Mouse (Mus musculus): ENCODE measurements around the gene Shpk. TPM values are rescaled to one million over a fixed set of nuclear protein-coding genes. Genes with fewer than 3 reads are reported as not detected.

Gene Shpk
- polyA plus RNA-seq, 1 experiment = 14.8 TPM

DNA sequence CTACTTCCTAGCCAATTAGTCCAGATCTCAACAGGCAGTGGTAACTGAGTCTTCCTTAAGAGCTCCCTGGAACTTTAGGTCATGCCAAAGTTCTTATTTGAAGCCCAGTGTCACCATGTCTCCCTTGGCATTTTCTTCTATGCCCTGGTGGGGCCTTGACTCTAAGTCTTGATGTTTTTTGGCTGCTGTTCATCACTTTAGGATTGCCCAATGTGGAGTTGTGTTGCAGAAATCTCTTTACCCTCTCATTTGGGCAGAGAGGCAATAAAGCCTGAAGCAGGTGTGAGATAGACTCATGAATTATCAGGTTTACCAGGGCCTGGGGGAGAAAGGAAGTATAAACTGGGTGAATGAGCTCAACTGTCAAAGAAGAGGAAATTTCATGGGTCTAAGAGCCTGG, 59.4 kb downstream of the Shpk start:
- TF ChIP-seq CTCF (IDR thresholded peaks at IDR 0.05; ENCODE audit: extremely low read depth, insufficient read length, insufficient replicate concordance, low read depth, low read length) (no peak), POLR2A (IDR thresholded peaks at IDR 0.05; ENCODE audit: low read depth, low read length) (no peak)
- Histone ChIP-seq H3K27ac (ENCODE audit: insufficient read depth, low read depth, low read length) (no peak overlapping the region), H3K4me1 (ENCODE audit: control insufficient read depth, insufficient read depth, insufficient read length, low read length) (peaks cover 5% of the 10 kb centered on the region; the same call in 1 of the 2 replicates)

GRCm38 (mm10) chr11:73260457-73260856, 61.2 kb downstream of the Shpk start:
- 85% methylated on average over 3 of the region's 3 CpGs for WGBS
- Histone ChIP-seq H3K4me1 (ENCODE audit: control insufficient read depth, insufficient read depth, insufficient read length, low read length) (peaks cover 5% of the 10 kb centered on the region; the same call in 1 of the 2 replicates), H3K36me3 (ENCODE audit: control insufficient read depth, insufficient read depth, low read length) (no peaks in the 10 kb centered on the region), H3K27me3 (ENCODE audit: control insufficient read depth, insufficient read depth, low read length) (no peaks in the 10 kb centered on the region), H3K27ac (ENCODE audit: insufficient read depth, low read depth, low read length) (no peak overlapping the region), H3K4me3 (ENCODE audit: low read depth, low read length) (no peak overlapping the region)
- no peak for TF ChIP-seq CTCF (IDR thresholded peaks at IDR 0.05; ENCODE audit: extremely low read depth, insufficient read length, insufficient replicate concordance, low read depth, low read length)
- TF ChIP-seq POLR2A (IDR thresholded peaks at IDR 0.05; ENCODE audit: low read depth, low read length) = no peak

More for the DNA sequence above, 59.4 kb downstream of the Shpk start:
- no peak overlapping the region for H3K4me3 ChIP-seq (ENCODE audit: low read depth, low read length)
- no peaks in the 10 kb centered on the region for H3K27me3 ChIP-seq (ENCODE audit: control insufficient read depth, insufficient read depth, low read length)
- H3K36me3 ChIP-seq (ENCODE audit: control insufficient read depth, insufficient read depth, low read length) = no peaks in the 10 kb centered on the region

DNA sequence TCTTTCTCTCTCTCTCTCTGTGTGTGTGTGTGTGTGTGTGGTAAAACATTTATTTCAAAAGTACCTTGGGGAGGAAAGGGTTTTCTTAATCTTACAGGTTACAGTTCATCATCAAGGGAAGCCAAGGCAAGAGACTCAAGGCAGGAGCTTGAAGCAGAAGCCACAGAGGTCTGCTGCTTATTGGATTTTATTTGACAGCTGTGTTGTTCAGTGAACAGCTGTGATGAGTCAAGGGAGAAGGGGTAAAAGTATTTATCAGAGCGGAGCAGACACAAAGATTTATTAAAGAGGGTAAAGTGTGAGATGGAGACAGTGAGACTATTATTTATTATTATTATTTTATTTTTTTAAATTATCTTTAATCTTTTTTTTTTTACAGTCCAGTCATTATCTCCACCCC, 62.1 kb downstream of the Shpk start:
- H3K36me3 ChIP-seq (ENCODE audit: control insufficient read depth, insufficient read depth, low read length) = no peaks in the 10 kb centered on the region
- 91% methylated on average over 1 of the region's 1 CpGs for WGBS
- TF ChIP-seq POLR2A (IDR thresholded peaks at IDR 0.05; ENCODE audit: low read depth, low read length) (no peak), CTCF (IDR thresholded peaks at IDR 0.05; ENCODE audit: extremely low read depth, insufficient read length, insufficient replicate concordance, low read depth, low read length) (no peak)
- H3K4me3 ChIP-seq (ENCODE audit: low read depth, low read length) = no peak overlapping the region
- no peak overlapping the region for H3K27ac ChIP-seq (ENCODE audit: insufficient read depth, low read depth, low read length)
- H3K4me1 ChIP-seq (ENCODE audit: control insufficient read depth, insufficient read depth, insufficient read length, low read length) = peaks cover 7% of the 10 kb centered on the region; the same call in 1 of the 2 replicates
- no peaks in the 10 kb centered on the region for H3K27me3 ChIP-seq (ENCODE audit: control insufficient read depth, insufficient read depth, low read length)

GRCm38 (mm10) chr11:73267267-73267666, 68.0 kb downstream of the Shpk start, which contains the start of gene Trpv3:
Trpv3 (plus strand) TSS chr11:73267388.
- WGBS = 32% methylated on average over 7 of the region's 7 CpGs

More at GRCm38 (mm10) chr11:73267267-73267666, 68.0 kb downstream of the Shpk start, which contains the start of gene Trpv3:
- peaks cover 13% of the 10 kb centered on the region; the same call in 1 of the 2 replicates for H3K4me1 ChIP-seq (ENCODE audit: control insufficient read depth, insufficient read depth, insufficient read length, low read length)
- TF ChIP-seq POLR2A (IDR thresholded peaks at IDR 0.05; ENCODE audit: low read depth, low read length) = no peak
- no peak for TF ChIP-seq CTCF (IDR thresholded peaks at IDR 0.05; ENCODE audit: extremely low read depth, insufficient read length, insufficient replicate concordance, low read depth, low read length)
- no peak within 1 kb of the TSS for H3K27ac ChIP-seq (ENCODE audit: insufficient read depth, low read depth, low read length)
- H3K27me3 ChIP-seq (ENCODE audit: control insufficient read depth, insufficient read depth, low read length) = no peaks in the 10 kb centered on the region
- peak within 1 kb of the TSS; percentile 33; the same call in 1 of the 2 replicates for H3K4me3 ChIP-seq (ENCODE audit: low read depth, low read length)
- H3K36me3 ChIP-seq (ENCODE audit: control insufficient read depth, insufficient read depth, low read length) = no peaks in the 10 kb centered on the region

Other genes starting within 250 kb of the Shpk start
- gene Atp2a3, start 238.3 kb upstream of the Shpk start, polyA plus RNA-seq (2012; rRNA removed) = 113 and 128 TPM in 2 replicates
- 12.6 and 25.1 TPM in 2 replicates for gene P2rx1, start 200.4 kb upstream of the Shpk start, polyA plus RNA-seq (2012; rRNA removed)
- gene Camkk1, start 180.5 kb upstream of the Shpk start, polyA plus RNA-seq (2012; rRNA removed) = 2.0 and 2.6 TPM in 2 replicates
- gene Ncbp3, start 151.7 kb upstream of the Shpk start, polyA plus RNA-seq (2012; rRNA removed) = 0.53 and 1.3 TPM in 2 replicates
- 9.1 and 9.7 TPM in 2 replicates for gene Itgae, start 108.9 kb upstream of the Shpk start, polyA plus RNA-seq (2012; rRNA removed)
- 0.84 and 2.5 TPM in 2 replicates for gene Haspin, start 61.2 kb upstream of the Shpk start, polyA plus RNA-seq (2012; rRNA removed)
- 0.15 and 0.17 TPM in 2 replicates for gene P2rx5, start 39.0 kb upstream of the Shpk start, polyA plus RNA-seq (2012; rRNA removed)
- gene Emc6, start 22.4 kb upstream of the Shpk start, polyA plus RNA-seq (2012; rRNA removed) = 38.7 and 43.0 TPM in 2 replicates
- gene Tax1bp3, start 22.4 kb upstream of the Shpk start, polyA plus RNA-seq (2012; rRNA removed) = 75.1 and 181 TPM in 2 replicates
- 7.1 and 16.4 TPM in 2 replicates for gene Ctns, start 418 bp upstream of the Shpk start, polyA plus RNA-seq (2012; rRNA removed)
- 0.10 and 0.25 TPM in 2 replicates for gene Trpv1, start 34.8 kb downstream of the Shpk start, polyA plus RNA-seq (2012; rRNA removed)
- gene Trpv3, start 67.9 kb downstream of the Shpk start, polyA plus RNA-seq (2012; rRNA removed) = 0.17 and 0.86 TPM in 2 replicates
- gene Aspa, start 130.1 kb downstream of the Shpk start, polyA plus RNA-seq (2012; rRNA removed) = 1.4 and 9.3 TPM in 2 replicates
- gene Gm49340, start 130.3 kb downstream of the Shpk start, polyA plus RNA-seq (2012; rRNA removed) = not detected in 2 replicates
- not detected in 2 replicates for gene Spata22, start 130.3 kb downstream of the Shpk start, polyA plus RNA-seq (2012; rRNA removed)
- 0.22 TPM in 1 of 2 replicates, not detected in the other for gene Olfr20, start 151.3 kb downstream of the Shpk start, polyA plus RNA-seq (2012; rRNA removed)
- gene Olfr376, start 171.8 kb downstream of the Shpk start, polyA plus RNA-seq (2012; rRNA removed) = not detected in 2 replicates
- not detected in 2 replicates for gene Olfr1, start 200.2 kb downstream of the Shpk start, polyA plus RNA-seq (2012; rRNA removed)
- gene Olfr378, start 229.0 kb downstream of the Shpk start, polyA plus RNA-seq (2012; rRNA removed) = not detected in 2 replicates